Mouse (Mus musculus): ENCODE data around the gene Gabrd. TPM values are rescaled to one million over a fixed set of nuclear protein-coding genes. Genes with fewer than 3 reads are reported as not detected.

Gene Gabrd
- polyA plus RNA-seq, 1 experiment from 2014 or later: not detected

DNA sequence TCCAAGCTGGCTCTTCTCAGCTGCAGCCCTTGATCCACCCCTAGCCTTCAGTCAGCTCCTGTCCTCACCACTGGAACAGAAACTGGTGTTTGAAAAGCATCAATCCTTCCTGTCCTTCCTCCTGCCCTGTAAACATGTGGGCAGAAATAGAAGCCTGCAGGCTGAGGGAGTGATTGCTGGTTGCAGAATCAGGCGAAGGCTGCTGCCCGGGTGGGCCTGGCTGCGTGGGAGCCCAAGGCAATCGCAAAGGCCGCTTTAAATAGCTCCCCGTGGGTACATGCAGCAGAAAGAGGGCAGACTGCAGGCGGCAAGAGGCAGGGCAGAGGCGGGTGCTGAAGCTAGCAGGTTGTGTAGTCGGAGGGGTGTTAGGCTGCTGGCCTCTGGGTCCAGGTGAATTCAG is 15.2 kb downstream of the Gabrd start:
- ATAC-seq (ENCODE audit: extremely low read depth, insufficient number of reproducible peaks, low FRiP score, low TSS enrichment): no peak
- Histone ChIP-seq H3K9me3 (no peaks in the 10 kb centered on the region), H3K27ac (replicated peaks) (no peak overlapping the region), H3K36me3 (no peaks in the 10 kb centered on the region), H3K4me2 (no peak overlapping the region), H3K4me1 (no peaks in the 10 kb centered on the region), H3K4me3 (no peak overlapping the region), H3K9ac (no peak overlapping the region), H3K27me3 (replicated peaks) (peaks cover 38% of the 10 kb centered on the region)
- WGBS: 31% methylated on average over 9 of the region's 9 CpGs

DNA sequence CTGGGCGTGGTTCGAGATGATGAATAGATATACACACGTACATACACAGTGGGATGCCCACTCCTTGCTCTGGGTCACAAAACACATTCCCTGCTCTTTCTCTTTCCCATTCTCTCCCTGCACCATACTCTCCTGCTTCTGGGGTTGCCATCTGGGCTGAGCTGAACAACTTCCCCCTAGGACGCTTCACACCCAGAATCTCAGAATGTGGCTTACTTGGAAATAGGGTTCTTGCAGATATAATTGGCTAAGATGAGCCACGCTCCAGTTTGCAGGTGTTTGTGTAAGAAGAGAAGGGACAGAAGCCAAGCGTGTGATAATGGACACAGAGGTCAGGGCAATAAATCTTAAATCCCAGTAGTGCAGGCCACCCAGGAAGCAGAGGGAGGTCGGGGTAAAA is 15.9 kb downstream of the Gabrd start:
- Histone ChIP-seq H3K4me1 (no peaks in the 10 kb centered on the region), H3K9me3 (no peaks in the 10 kb centered on the region), H3K4me3 (no peak overlapping the region), H3K9ac (no peak overlapping the region), H3K36me3 (no peaks in the 10 kb centered on the region), H3K4me2 (no peak overlapping the region), H3K27ac (replicated peaks) (no peak overlapping the region), H3K27me3 (replicated peaks) (peaks cover 42% of the 10 kb centered on the region)
- WGBS: 60% methylated on average over 7 of the region's 7 CpGs
- ATAC-seq (ENCODE audit: extremely low read depth, insufficient number of reproducible peaks, low FRiP score, low TSS enrichment): no peak

DNA sequence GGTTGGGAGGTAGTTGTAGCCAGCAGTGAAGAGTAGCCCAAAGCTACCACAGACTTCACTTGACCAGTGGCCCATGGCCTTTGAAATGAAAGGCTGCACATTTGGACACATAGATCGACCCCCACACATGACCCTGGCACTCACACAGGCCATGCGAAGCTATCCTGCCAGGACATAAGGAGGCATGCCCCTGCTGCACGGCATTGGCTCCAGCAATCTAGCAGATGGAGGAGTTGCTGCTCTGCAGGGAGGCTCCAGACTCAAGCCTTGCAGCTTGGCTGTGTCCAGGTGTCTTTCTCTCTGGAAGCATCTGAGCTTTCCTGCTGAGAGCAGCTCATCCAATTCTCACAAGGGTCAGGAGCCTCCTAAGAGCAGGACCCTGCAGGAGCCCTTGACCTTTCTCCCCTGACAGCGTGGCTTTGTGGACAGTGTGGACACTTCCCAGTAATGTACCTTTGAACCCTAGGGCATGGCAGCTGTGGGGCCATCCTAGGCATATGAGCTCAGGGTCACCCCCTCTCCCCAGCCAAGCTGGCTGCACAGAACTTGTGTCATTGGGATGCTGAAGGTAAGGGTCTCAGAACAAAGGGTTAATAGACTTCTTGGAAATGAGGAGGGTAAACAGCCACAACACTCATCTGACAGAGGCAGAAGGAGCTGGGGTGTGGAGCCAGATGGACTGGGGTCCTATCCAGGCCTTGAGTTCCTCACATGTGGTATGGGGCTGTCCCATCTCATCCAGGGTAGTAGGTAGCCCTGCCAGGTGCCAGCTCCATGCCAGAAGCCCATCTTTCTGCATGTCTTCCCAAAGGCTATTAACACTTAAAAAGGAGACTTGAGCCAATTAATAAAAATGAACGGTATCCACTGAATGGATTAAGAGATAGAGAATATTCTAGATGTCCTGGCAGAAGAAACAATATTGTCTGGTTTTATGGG is 25.8 kb downstream of the Gabrd start:
- no peak overlapping the region for H3K4me3 ChIP-seq
- H3K27ac ChIP-seq (replicated peaks): no peak overlapping the region
- H3K27me3 ChIP-seq (replicated peaks): peaks cover 16% of the 10 kb centered on the region
- no peaks in the 10 kb centered on the region for H3K36me3 ChIP-seq
- no peak overlapping the region for H3K4me2 ChIP-seq
- no peaks in the 10 kb centered on the region for H3K9me3 ChIP-seq
- WGBS: 67% methylated on average over 5 of the region's 5 CpGs
- H3K9ac ChIP-seq: no peak overlapping the region
- ATAC-seq (ENCODE audit: extremely low read depth, insufficient number of reproducible peaks, low FRiP score, low TSS enrichment): no peak
- no peaks in the 10 kb centered on the region for H3K4me1 ChIP-seq

DNA sequence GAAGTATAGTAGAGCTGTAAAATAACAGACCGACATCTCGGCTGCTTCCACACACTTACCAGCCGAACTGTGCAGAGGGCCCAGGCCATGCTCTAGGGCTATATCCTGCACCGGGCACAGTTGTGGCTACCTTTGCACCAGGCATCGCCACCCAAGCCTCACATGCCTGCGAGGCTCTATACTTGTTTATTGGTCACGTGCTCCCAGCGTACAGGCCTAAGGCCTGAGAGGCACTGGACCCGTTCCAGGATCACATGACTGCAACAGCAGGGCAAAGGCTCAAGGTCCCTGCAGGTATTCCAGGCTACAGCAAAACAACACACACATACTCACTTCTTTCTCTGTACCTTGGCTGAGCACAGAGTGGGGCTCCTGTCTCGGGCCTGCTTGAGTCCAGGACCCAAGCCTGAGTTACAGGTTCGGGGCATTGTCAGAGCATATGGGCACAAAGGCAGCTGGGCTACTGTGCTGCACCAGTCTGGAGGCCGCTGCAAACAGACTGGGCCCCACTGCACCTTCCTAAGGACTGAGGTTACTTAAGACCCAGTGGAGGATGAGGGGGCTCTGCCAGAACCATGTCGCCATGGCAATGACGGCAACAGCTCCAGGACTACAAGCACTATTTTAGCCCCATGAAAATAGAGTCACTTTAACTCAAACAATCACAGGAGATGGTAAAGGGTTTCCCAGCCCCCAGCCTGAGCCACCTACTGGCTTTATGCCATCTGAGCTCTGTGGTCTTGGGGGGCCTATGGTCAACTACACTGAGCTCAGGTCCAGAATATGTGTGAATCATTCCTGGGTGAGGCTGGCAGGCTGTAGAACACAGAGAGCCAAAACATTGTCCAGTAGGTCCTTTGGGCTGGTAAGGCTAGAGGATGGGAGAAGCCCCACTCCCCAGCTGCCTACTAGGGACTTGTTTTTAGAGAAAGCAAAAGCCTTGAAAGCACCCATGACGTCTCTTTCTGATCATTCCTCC is 26.9 kb downstream of the Gabrd start:
- Histone ChIP-seq H3K4me1 (no peaks in the 10 kb centered on the region), H3K27ac (replicated peaks) (no peak overlapping the region), H3K36me3 (no peaks in the 10 kb centered on the region), H3K9me3 (no peaks in the 10 kb centered on the region), H3K4me2 (no peak overlapping the region), H3K4me3 (no peak overlapping the region), H3K9ac (no peak overlapping the region), H3K27me3 (replicated peaks) (peaks cover 17% of the 10 kb centered on the region)
- ATAC-seq (ENCODE audit: extremely low read depth, insufficient number of reproducible peaks, low FRiP score, low TSS enrichment): no peak
- WGBS: 78% methylated on average over 15 of the region's 15 CpGs

DNA sequence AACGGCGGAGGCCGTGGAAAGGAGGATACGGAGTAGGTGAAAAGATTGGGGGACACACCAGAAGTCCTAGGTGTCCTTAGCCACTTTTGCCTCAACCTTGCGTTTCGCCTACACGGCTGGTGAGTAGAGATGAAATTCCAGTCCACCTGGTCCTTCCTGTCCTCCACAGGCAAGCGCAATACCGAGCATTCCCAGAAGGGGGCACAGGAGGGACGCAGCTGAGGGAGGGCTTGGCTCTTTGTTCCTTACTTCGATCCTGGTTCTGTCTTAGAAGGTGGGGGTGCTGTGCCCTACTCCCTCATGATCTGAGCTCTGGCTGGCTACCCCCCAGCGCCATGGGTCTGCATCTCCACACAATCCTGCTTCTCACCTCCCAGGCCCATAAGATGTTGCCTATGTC is 29.2 kb downstream of the Gabrd start:
- Histone ChIP-seq H3K9me3 (no peaks in the 10 kb centered on the region), H3K4me2 (no peak overlapping the region), H3K9ac (no peak overlapping the region), H3K36me3 (no peaks in the 10 kb centered on the region), H3K27ac (replicated peaks) (no peak overlapping the region), H3K27me3 (replicated peaks) (peaks cover 38% of the 10 kb centered on the region), H3K4me3 (no peak overlapping the region), H3K4me1 (no peaks in the 10 kb centered on the region)
- 26% methylated on average over 12 of the region's 12 CpGs for WGBS
- ATAC-seq (ENCODE audit: extremely low read depth, insufficient number of reproducible peaks, low FRiP score, low TSS enrichment): no peak

DNA sequence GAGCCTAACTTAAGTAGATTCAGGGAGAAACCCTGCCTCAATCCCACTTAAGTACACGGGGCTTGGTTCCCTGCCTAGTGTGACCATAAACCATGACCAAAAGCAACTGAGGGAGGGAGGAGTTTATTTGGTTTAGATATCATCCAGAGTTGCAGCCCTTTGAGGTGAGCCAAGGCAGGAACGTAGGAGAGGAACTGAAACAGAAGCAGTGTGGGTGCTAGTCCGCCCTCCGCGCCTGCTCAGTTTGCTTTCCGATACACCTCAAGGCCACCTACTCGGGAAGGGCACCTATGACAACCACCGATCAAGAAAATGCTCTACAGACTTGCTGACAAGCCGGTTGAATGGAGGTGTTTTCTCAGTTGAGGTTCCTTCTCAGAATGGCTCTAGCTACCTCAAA is 30.2 kb downstream of the Gabrd start:
- H3K27me3 ChIP-seq (replicated peaks): peaks cover 47% of the 10 kb centered on the region
- no peak overlapping the region for H3K4me3 ChIP-seq
- H3K4me1 ChIP-seq: no peaks in the 10 kb centered on the region
- H3K9ac ChIP-seq: no peak overlapping the region
- no peaks in the 10 kb centered on the region for H3K9me3 ChIP-seq
- no peak overlapping the region for H3K4me2 ChIP-seq
- H3K36me3 ChIP-seq: no peaks in the 10 kb centered on the region
- WGBS: 80% methylated on average over 9 of the region's 9 CpGs
- no peak for ATAC-seq (ENCODE audit: extremely low read depth, insufficient number of reproducible peaks, low FRiP score, low TSS enrichment)
- H3K27ac ChIP-seq (replicated peaks): no peak overlapping the region

DNA sequence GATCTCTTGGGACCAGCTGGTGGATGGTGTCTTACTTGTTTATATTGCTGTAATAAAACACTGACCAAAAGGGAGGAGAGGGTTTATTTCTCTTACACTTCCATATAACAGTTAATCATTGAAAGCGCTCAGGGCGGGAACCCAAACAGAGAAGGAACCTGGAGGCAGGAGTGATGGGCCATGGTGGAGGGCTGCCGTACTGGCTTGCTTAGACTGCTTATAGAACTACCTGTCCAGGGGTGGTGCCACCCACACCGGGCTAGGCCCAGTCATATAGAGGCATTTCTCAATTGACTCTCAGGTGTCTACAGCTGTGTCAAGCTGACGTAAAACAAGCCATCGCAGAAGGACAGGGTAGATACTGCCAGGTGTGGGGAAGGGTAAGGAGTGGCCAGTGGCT is 31.1 kb downstream of the Gabrd start:
- Histone ChIP-seq H3K27ac (replicated peaks) (no peak overlapping the region), H3K9me3 (no peaks in the 10 kb centered on the region), H3K36me3 (no peaks in the 10 kb centered on the region), H3K4me1 (peaks cover 4% of the 10 kb centered on the region; the same call in 1 of the 2 replicates), H3K27me3 (replicated peaks) (peaks cover 57% of the 10 kb centered on the region), H3K4me3 (no peak overlapping the region), H3K9ac (no peak overlapping the region), H3K4me2 (no peak overlapping the region)
- ATAC-seq (ENCODE audit: extremely low read depth, insufficient number of reproducible peaks, low FRiP score, low TSS enrichment): no peak
- WGBS: 78% methylated on average over 6 of the region's 6 CpGs

DNA sequence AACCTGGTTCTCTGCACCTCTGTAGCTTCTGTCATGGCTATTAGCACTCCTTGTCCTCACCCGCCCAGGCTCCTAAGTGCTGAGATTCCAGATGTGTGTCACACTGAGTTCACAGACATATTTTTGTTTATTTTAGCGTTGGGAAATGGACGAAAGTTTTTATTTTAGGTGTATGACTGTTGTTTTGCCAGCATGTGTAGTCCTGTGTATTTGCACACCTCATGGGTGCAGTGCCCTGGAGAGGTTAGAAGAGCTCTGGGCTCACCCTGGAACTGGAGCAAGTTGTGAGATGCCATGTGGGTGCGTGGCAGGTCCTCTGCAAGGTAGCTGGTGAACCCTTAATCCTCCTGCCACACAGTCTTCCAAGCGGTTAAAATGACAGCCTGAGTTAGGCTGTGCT is 35.5 kb downstream of the Gabrd start:
- Histone ChIP-seq H3K4me3 (peak overlapping the region; percentile 61; the same call in 1 of the 2 replicates), H3K4me1 (peaks cover 7% of the 10 kb centered on the region; the same call in 1 of the 2 replicates), H3K4me2 (peak overlapping the region; percentile 72; the same call in 1 of the 2 replicates), H3K27me3 (replicated peaks) (peaks cover 96% of the 10 kb centered on the region), H3K9ac (no peak overlapping the region; the same call in 1 of the 2 replicates), H3K36me3 (no peaks in the 10 kb centered on the region), H3K9me3 (no peaks in the 10 kb centered on the region), H3K27ac (replicated peaks) (no peak overlapping the region)
- no peak for ATAC-seq (ENCODE audit: extremely low read depth, insufficient number of reproducible peaks, low FRiP score, low TSS enrichment)
- 38% methylated on average over 5 of the region's 5 CpGs for WGBS

DNA sequence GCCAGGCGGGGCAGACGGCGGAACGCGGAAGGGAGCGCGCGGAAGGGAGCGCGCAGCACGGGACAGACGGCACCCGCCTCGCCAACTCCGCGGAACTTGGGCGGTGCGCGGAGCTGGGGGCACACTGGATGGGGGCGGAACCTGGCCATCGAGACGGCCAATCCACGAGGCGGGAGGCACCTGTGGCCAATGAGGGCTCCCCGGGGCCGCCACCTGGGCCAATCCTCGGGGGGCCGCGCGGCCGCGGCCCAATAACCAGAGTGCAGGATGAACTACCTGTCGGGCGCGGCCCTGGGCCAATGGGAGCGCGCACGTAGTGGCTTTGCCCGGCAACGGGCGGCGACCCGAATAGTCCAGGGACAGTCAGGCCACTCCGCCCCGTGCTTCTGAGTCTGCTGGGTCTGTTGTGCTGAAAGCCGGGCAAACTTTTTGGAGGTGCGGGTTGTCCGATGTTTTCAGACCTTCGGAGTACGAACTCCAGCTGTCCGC is 36.6 kb downstream of the Gabrd start, which contains the start of gene Prkcz:
Gene Prkcz (minus strand): TSS at position 59 of the 489 bp plus-strand sequence.
- Histone ChIP-seq H3K4me3 (peak within 1 kb of the TSS; percentile 61), H3K9me3 (no peaks in the 10 kb centered on the region), H3K9ac (peak within 1 kb of the TSS; percentile 64), H3K4me1 (peaks cover 7% of the 10 kb centered on the region; the same call in 1 of the 2 replicates), H3K27ac (replicated peaks) (no peak within 1 kb of the TSS; the same call in 1 of the 2 replicates), H3K4me2 (peak within 1 kb of the TSS; percentile 72), H3K36me3 (no peaks in the 10 kb centered on the region), H3K27me3 (replicated peaks) (peaks cover 92% of the 10 kb centered on the region)
- WGBS: under 1% methylated on average over 44 of the region's 51 CpGs
- ATAC-seq (ENCODE audit: extremely low read depth, insufficient number of reproducible peaks, low FRiP score, low TSS enrichment): peak; percentile 82

DNA sequence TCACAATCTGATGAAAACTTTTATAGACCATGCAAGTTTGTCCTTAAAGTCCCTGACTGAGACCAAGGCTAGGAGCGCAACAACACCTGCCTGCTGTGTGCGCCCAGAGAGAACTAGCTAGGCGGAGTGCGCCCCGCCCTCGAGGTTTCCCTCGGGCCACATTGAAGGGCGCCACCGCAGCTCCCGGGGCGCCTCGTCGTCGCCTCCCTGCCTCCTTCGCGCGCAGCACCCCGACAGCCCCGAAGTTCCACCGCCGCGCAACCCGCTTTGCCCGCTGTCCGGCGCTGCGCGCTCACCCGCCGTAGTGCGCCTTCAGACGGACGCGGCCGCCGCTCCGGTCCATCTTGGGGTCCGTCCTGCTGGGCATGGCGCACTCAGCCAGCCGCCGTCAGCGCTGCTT is 37.1 kb downstream of the Gabrd start:
- Histone ChIP-seq H3K9ac (peak overlapping the region; percentile 64), H3K27me3 (replicated peaks) (peaks cover 90% of the 10 kb centered on the region), H3K36me3 (no peaks in the 10 kb centered on the region), H3K4me2 (peak overlapping the region; percentile 72), H3K27ac (replicated peaks) (no peak overlapping the region), H3K9me3 (no peaks in the 10 kb centered on the region), H3K4me3 (peak overlapping the region; percentile 61), H3K4me1 (peaks cover 7% of the 10 kb centered on the region; the same call in 1 of the 2 replicates)
- 0% methylated on average over 42 of the region's 42 CpGs for WGBS
- no peak for ATAC-seq (ENCODE audit: extremely low read depth, insufficient number of reproducible peaks, low FRiP score, low TSS enrichment)
